16 mouse cellular contexts compared by ENCODE assay signal in the genomic region with DNA sequence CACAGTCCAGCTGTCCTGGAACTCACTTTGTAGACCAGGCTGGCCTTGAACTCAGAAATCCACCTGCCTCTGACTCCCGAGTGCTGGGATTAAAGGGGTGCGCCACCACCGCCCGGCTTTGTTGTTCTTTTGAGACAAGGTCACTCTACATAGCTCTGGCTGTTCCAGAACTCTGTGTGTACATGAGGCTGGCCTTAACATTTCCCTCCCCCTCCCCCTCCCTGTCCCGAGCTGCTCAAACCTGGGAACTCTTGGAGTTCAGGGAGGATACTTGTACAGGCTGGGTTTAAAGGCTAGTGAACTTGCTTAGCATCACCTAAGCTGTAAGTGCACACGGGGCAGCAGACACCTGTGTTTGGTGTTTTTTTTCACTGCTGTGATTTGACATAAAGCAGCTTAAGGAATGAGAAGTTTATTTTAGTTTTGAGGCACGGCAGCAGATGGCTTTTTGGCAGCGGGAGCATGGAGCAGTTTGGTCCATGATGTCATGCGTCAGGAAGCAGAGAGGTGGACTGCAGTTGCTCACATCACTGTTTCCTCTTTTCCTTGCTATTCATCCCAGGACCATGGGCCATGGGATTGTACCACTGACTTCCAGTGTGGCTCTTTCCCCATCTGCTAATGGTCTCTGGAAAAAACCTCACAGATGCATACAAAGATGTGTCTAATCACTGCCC. TPM values are rescaled to one million over a fixed set of nuclear protein-coding genes. Genes with fewer than 3 reads are reported as not detected.
DNase-seq lines count a peak whose midpoint lies in the region; ATAC-seq and TF ChIP-seq lines count a peak whose summit lies in the region.
"Had no signal": no experiment of that assay in that cellular context is flagged by ENCODE, and none has a peak within 500 bp of the region (broad histone marks: within the 10 kb centered on the region; RNA-seq: fewer than 3 reads in every experiment).

No protein-coding gene starts in this region.

- DNase-seq in frontal cortex, postnatal 36 days (ENCODE audit: low spot score in 2 of 2): no peak
- peak; percentile 34 for DNase-seq in lung, embryonic 14.5 days
- DNase-seq in lung, postnatal 4 days: no peak
- peak; percentile 51 for DNase-seq in heart, postnatal 4 days
- DNase-seq in testis, postnatal 10 days (ENCODE audit: low spot score): no peak
- DNase-seq: cerebellum, postnatal 36 days; kidney, adult 2 months; liver, embryonic 13.5 days; right cerebral cortex, postnatal 25 days; thymus, postnatal 4 days had no signal

- H3K4me2 ChIP-seq in lung, embryonic 14.5 days: no peak overlapping the region
- H3K4me2 ChIP-seq in stomach, embryonic 16.5 days (ENCODE audit: low read depth, low read length): no peak overlapping the region
- H3K4me2 ChIP-seq in kidney, embryonic 16.5 days (replicated peaks; ENCODE audit: low read depth, low read length): no peak overlapping the region
- H3K4me2 ChIP-seq: embryonic facial prominence, embryonic 13.5 days; forebrain, embryonic 13.5 days; liver, embryonic 13.5 days; midbrain, embryonic 12.5 days had no signal

- H3K4me3 ChIP-seq in lung, embryonic 14.5 days (ENCODE audit: low read depth, low read length): no peak overlapping the region
- no peak overlapping the region for H3K4me3 ChIP-seq in stomach, embryonic 16.5 days (replicated peaks; ENCODE audit: low read length)
- H3K4me3 ChIP-seq in kidney, embryonic 16.5 days (ENCODE audit: low read length): no peak overlapping the region
- H3K4me3 ChIP-seq: embryonic facial prominence, embryonic 13.5 days; forebrain, embryonic 13.5 days; liver, embryonic 13.5 days; midbrain, embryonic 12.5 days had no signal

- no peaks in the 10 kb centered on the region for H3K27me3 ChIP-seq in lung, embryonic 14.5 days (ENCODE audit: insufficient read depth, low read length)
- H3K27me3 ChIP-seq in stomach, embryonic 16.5 days (ENCODE audit: control insufficient read depth, insufficient read depth, low read length): no peaks in the 10 kb centered on the region
- H3K27me3 ChIP-seq in kidney, embryonic 16.5 days (ENCODE audit: insufficient read depth, low read length): no peaks in the 10 kb centered on the region
- H3K27me3 ChIP-seq: embryonic facial prominence, embryonic 13.5 days; forebrain, embryonic 13.5 days; liver, embryonic 13.5 days; midbrain, embryonic 12.5 days had no signal

- no peaks in the 10 kb centered on the region for H3K4me1 ChIP-seq in lung, embryonic 14.5 days (ENCODE audit: insufficient read depth)
- no peaks in the 10 kb centered on the region for H3K4me1 ChIP-seq in stomach, embryonic 16.5 days (ENCODE audit: control insufficient read depth, insufficient read depth, low read length)
- H3K4me1 ChIP-seq in kidney, embryonic 16.5 days (ENCODE audit: insufficient read depth, low read length): no peaks in the 10 kb centered on the region
- H3K4me1 ChIP-seq: embryonic facial prominence, embryonic 13.5 days; forebrain, embryonic 13.5 days; liver, embryonic 13.5 days; midbrain, embryonic 12.5 days had no signal

- no peak overlapping the region for H3K27ac ChIP-seq in lung, embryonic 14.5 days (ENCODE audit: low read depth)
- peak overlapping the region; percentile 41; the same call in 1 of the 2 replicates for H3K27ac ChIP-seq in stomach, embryonic 16.5 days (ENCODE audit: low read length)
- no peak overlapping the region for H3K27ac ChIP-seq in kidney, embryonic 16.5 days (ENCODE audit: low read length)
- H3K27ac ChIP-seq: embryonic facial prominence, embryonic 13.5 days; forebrain, embryonic 13.5 days; liver, embryonic 13.5 days; midbrain, embryonic 12.5 days had no signal

- ATAC-seq in frontal cortex, adult (ENCODE audit: low TSS enrichment): 0 out of 2 replicates have a peak, but pooled peaks have one; percentile 34
- no peak for ATAC-seq in lung, embryonic 14.5 days (ENCODE audit: insufficient read depth)
- peak; percentile 63 for ATAC-seq in stomach, embryonic 16.5 days (ENCODE audit: insufficient read depth, low FRiP score)
- no peak for ATAC-seq in kidney, embryonic 16.5 days (ENCODE audit: low FRiP score, low TSS enrichment)
- ATAC-seq: forebrain, embryonic 13.5 days had no signal

- WGBS in lung, embryonic 14.5 days: 32% methylated on average over 9 of the region's 9 CpGs
- 25% methylated on average over 9 of the region's 9 CpGs for WGBS in stomach, embryonic 16.5 days
- 64% methylated on average over 9 of the region's 9 CpGs for WGBS in kidney, embryonic 16.5 days

- H3K9me3 ChIP-seq in lung, embryonic 14.5 days (ENCODE audit: low read depth, low read length): no peaks in the 10 kb centered on the region
- H3K9me3 ChIP-seq in stomach, embryonic 16.5 days (replicated peaks; ENCODE audit: control insufficient read depth, low read length): no peaks in the 10 kb centered on the region
- H3K9me3 ChIP-seq in kidney, embryonic 16.5 days (ENCODE audit: low read length): no peaks in the 10 kb centered on the region
- H3K9me3 ChIP-seq: embryonic facial prominence, embryonic 13.5 days; forebrain, embryonic 13.5 days; liver, embryonic 13.5 days; midbrain, embryonic 12.5 days had no signal

- TF ChIP-seq CTCF in lung, embryonic 14.5 days (IDR thresholded peaks at IDR 0.05; ENCODE audit: low read depth): no peak

- no peaks in the 10 kb centered on the region for H3K36me3 ChIP-seq in lung, embryonic 14.5 days (ENCODE audit: insufficient read depth)
- H3K36me3 ChIP-seq in stomach, embryonic 16.5 days (ENCODE audit: control insufficient read depth, insufficient read depth, low read length): no peaks in the 10 kb centered on the region
- no peaks in the 10 kb centered on the region for H3K36me3 ChIP-seq in kidney, embryonic 16.5 days (ENCODE audit: insufficient read depth, low read length)
- H3K36me3 ChIP-seq: embryonic facial prominence, embryonic 13.5 days; liver, embryonic 13.5 days; midbrain, embryonic 12.5 days had no signal

- H3K9ac ChIP-seq in lung, embryonic 14.5 days: no peak overlapping the region
- no peak overlapping the region for H3K9ac ChIP-seq in stomach, embryonic 16.5 days (ENCODE audit: low read length)
- no peak overlapping the region for H3K9ac ChIP-seq in kidney, embryonic 16.5 days (replicated peaks; ENCODE audit: low read length)
- H3K9ac ChIP-seq: embryonic facial prominence, embryonic 13.5 days; forebrain, embryonic 13.5 days; liver, embryonic 13.5 days; midbrain, embryonic 12.5 days had no signal

RNA-seq across cellular contexts. Expression of gene Gpat3, which starts 9.5 kb away (rescaled TPM):
- 0.63 and 0.93 TPM in 2 replicates for polyA plus RNA-seq in lung, embryonic 14.5 days (2014; fragmentation: Nextera tagmentation; extraction: Ambion mirVana)
- total RNA-seq in heart, postnatal 4 days (2021): 10 to 100 TPM; 36.5 to 37.9 TPM
- 4.4 and 5.0 TPM in 2 replicates for polyA plus RNA-seq in stomach, embryonic 16.5 days (2015; fragmentation: Nextera tagmentation; extraction: Ambion mirVana)
- polyA plus RNA-seq in kidney, embryonic 16.5 days (2015; fragmentation: Nextera tagmentation; extraction: Ambion mirVana): 1.4 and 1.7 TPM in 2 replicates

RNA-seq across cellular contexts. Expression of gene Abraxas1, which starts 15.2 kb away (rescaled TPM):
- polyA plus RNA-seq in lung, embryonic 14.5 days (2014; fragmentation: Nextera tagmentation; extraction: Ambion mirVana): 30.2 and 32.0 TPM in 2 replicates
- total RNA-seq in heart, postnatal 4 days (2021): 10 to 100 TPM; 17.5 to 22.1 TPM
- 25.5 and 28.5 TPM in 2 replicates for polyA plus RNA-seq in stomach, embryonic 16.5 days (2015; fragmentation: Nextera tagmentation; extraction: Ambion mirVana)
- polyA plus RNA-seq in kidney, embryonic 16.5 days (2015; fragmentation: Nextera tagmentation; extraction: Ambion mirVana): 29.7 and 32.4 TPM in 2 replicates

RNA-seq across cellular contexts. Expression of gene Mrps18c, which starts 37.6 kb away (rescaled TPM):
- 161 and 167 TPM in 2 replicates for polyA plus RNA-seq in lung, embryonic 14.5 days (2014; fragmentation: Nextera tagmentation; extraction: Ambion mirVana)
- 10 to 100 TPM; 83.1 to 91.2 TPM for total RNA-seq in heart, postnatal 4 days (2021)
- 141 and 172 TPM in 2 replicates for polyA plus RNA-seq in stomach, embryonic 16.5 days (2015; fragmentation: Nextera tagmentation; extraction: Ambion mirVana)
- polyA plus RNA-seq in kidney, embryonic 16.5 days (2015; fragmentation: Nextera tagmentation; extraction: Ambion mirVana): 137 and 142 TPM in 2 replicates

RNA-seq across cellular contexts. Expression of gene Helq, which starts 37.6 kb away (rescaled TPM):
- 20.3 and 21.6 TPM in 2 replicates for polyA plus RNA-seq in lung, embryonic 14.5 days (2014; fragmentation: Nextera tagmentation; extraction: Ambion mirVana)
- 1 to 10 TPM; 6.8 to 8.1 TPM for total RNA-seq in heart, postnatal 4 days (2021)
- polyA plus RNA-seq in stomach, embryonic 16.5 days (2015; fragmentation: Nextera tagmentation; extraction: Ambion mirVana): 12.7 and 15.1 TPM in 2 replicates
- 12.9 and 16.5 TPM in 2 replicates for polyA plus RNA-seq in kidney, embryonic 16.5 days (2015; fragmentation: Nextera tagmentation; extraction: Ambion mirVana)

Comparison
In these comparisons a context has a peak if more than half of its experiments do, and no peak if none do; other contexts are left out.
1. DNase-seq: peak in lung, embryonic 14.5 days (single experiment) and heart, postnatal 4 days (single experiment); none in frontal cortex, postnatal 36 days (0 of 2), lung, postnatal 4 days (0 of 2) and testis, postnatal 10 days (single experiment).
2. ATAC-seq: peak in frontal cortex, adult (single experiment) and stomach, embryonic 16.5 days (single experiment); none in lung, embryonic 14.5 days (single experiment) and kidney, embryonic 16.5 days (single experiment).